Mouse (Mus musculus) fat pad, adult 2 months (tissue): Measurements from ENCODE around the gene Nop53.
"Not testable (repeated sequence)": the region's sequence is repeated elsewhere in the genome, so short reads cannot be mapped to it uniquely, and the experiment has no call there.

ENCODE experiments used
- DNase-seq: peaks from one replicate; pipeline ENCODE4 v3.0.0-alpha.2; 2011; ENCODE audit warnings: low read depth, low spot score; ENCODE audit errors: extremely low read depth

Nop53 gene

GRCm38 (mm10) chr7:15920645-15921190 is 25.2 kb downstream of the Nop53 start:
- DNase-seq, result no peak

GRCm38 (mm10) chr7:15919947-15920346 is 25.9 kb downstream of the Nop53 start:
- DNase-seq, result no peak

- DNase-seq, result no peak
These were observed 27.5 kb downstream of the Nop53 start for GRCm38 (mm10) chr7:15918371-15918770.

GRCm38 (mm10) chr7:15916996-15917395 is 28.9 kb downstream of the Nop53 start:
- no peak for DNase-seq

- DNase-seq, result no peak
These were observed 29.6 kb downstream of the Nop53 start for GRCm38 (mm10) chr7:15916134-15916723.

- not testable (repeated sequence) for DNase-seq
These were observed 30.2 kb downstream of the Nop53 start for GRCm38 (mm10) chr7:15915695-15916094.

GRCm38 (mm10) chr7:15914751-15915150 is 31.1 kb downstream of the Nop53 start:
- no peak for DNase-seq

GRCm38 (mm10) chr7:15914252-15914651 is 31.6 kb downstream of the Nop53 start:
- no peak for DNase-seq

GRCm38 (mm10) chr7:15912183-15912582 is 33.7 kb downstream of the Nop53 start:
- DNase-seq, result no peak

GRCm38 (mm10) chr7:15910521-15910920 is 35.4 kb downstream of the Nop53 start:
- no peak for DNase-seq

- DNase-seq, result no peak
These were observed 37.8 kb downstream of the Nop53 start for GRCm38 (mm10) chr7:15907971-15908590.

GRCm38 (mm10) chr7:15906602-15907001 is 39.3 kb downstream of the Nop53 start:
- DNase-seq, result no peak

- no peak for DNase-seq
These were observed 40.0 kb downstream of the Nop53 start for GRCm38 (mm10) chr7:15905861-15906260.

GRCm38 (mm10) chr7:15901366-15902048 is 44.4 kb downstream of the Nop53 start:
- DNase-seq, result no peak

GRCm38 (mm10) chr7:15894251-15894650 is 51.6 kb downstream of the Nop53 start:
- DNase-seq, result no peak
